In genomic region chr6:119280761-119281160, GRCm38 (mm10) we compare ENCODE assay signal across 13 mouse cellular contexts. TPM values are rescaled to one million over a fixed set of nuclear protein-coding genes. Genes with fewer than 3 reads are reported as not detected.
DNase-seq lines count a peak whose midpoint lies in the region; ATAC-seq and TF ChIP-seq lines count a peak whose summit lies in the region.
"Had no signal": no experiment of that assay in that cellular context is flagged by ENCODE, and none has a peak within 500 bp of the region (broad histone marks: within the 10 kb centered on the region; RNA-seq: fewer than 3 reads in every experiment).

No protein-coding gene starts in this region.

- peak; percentile 5; the same call in 1 of the 2 replicates for TF ChIP-seq CTCF in kidney, postnatal 0 days (IDR thresholded peaks at IDR 0.05; ENCODE audit: low read depth)
- TF ChIP-seq CTCF in kidney, adult 2 months (conservative IDR thresholded peaks at IDR 0.05; ENCODE audit: insufficient read depth, insufficient read length, low read depth, low read length): no peak

- 56% methylated on average over 9 of the region's 9 CpGs for WGBS in kidney, postnatal 0 days
- WGBS in kidney, adult 2 months: 56% methylated on average over 9 of the region's 9 CpGs
- WGBS in midbrain, embryonic 16.5 days: 76% methylated on average over 9 of the region's 9 CpGs

- no peaks in the 10 kb centered on the region for H3K9me3 ChIP-seq in kidney, postnatal 0 days (replicated peaks; ENCODE audit: low read length)
- H3K9me3 ChIP-seq in midbrain, embryonic 16.5 days (replicated peaks; ENCODE audit: control insufficient read depth, low read length, poor library complexity, severe bottlenecking): no peaks in the 10 kb centered on the region; the same call in 1 of the 2 replicates
- H3K9me3 ChIP-seq: limb, embryonic 10.5 days had no signal

- H3K4me3 ChIP-seq in kidney, postnatal 0 days (replicated peaks; ENCODE audit: low read depth, low read length): no peak overlapping the region
- H3K4me3 ChIP-seq in kidney, adult 2 months (ENCODE audit: insufficient read depth, low read depth, low read length): no peak overlapping the region
- H3K4me3 ChIP-seq in midbrain, embryonic 16.5 days (ENCODE audit: low read depth, low read length): no peak overlapping the region
- H3K4me3 ChIP-seq: limb, embryonic 10.5 days had no signal

- no peak for ATAC-seq in kidney, postnatal 0 days (replicated peaks; ENCODE audit: low FRiP score, low read depth)
- no peak for ATAC-seq in midbrain, embryonic 16.5 days
- ATAC-seq: forebrain, embryonic 16.5 days had no signal

- H3K27me3 ChIP-seq in kidney, postnatal 0 days (ENCODE audit: insufficient read depth, low read length): no peaks in the 10 kb centered on the region
- H3K27me3 ChIP-seq in kidney, adult 2 months (replicated peaks; ENCODE audit: control insufficient read depth, insufficient read depth, low read length): no peaks in the 10 kb centered on the region
- H3K27me3 ChIP-seq in midbrain, embryonic 16.5 days (ENCODE audit: control insufficient read depth, insufficient read depth, low read depth, low read length): no peaks in the 10 kb centered on the region

- H3K4me1 ChIP-seq in kidney, postnatal 0 days (replicated peaks; ENCODE audit: insufficient read depth, low read length): no peaks in the 10 kb centered on the region
- no peaks in the 10 kb centered on the region for H3K4me1 ChIP-seq in kidney, adult 2 months (ENCODE audit: control insufficient read depth, insufficient read depth, low read length)
- no peaks in the 10 kb centered on the region; the same call in 1 of the 2 replicates for H3K4me1 ChIP-seq in midbrain, embryonic 16.5 days (ENCODE audit: control insufficient read depth, insufficient read depth, low read length)
- H3K4me1 ChIP-seq: limb, embryonic 10.5 days had no signal

- no peak overlapping the region for H3K4me2 ChIP-seq in kidney, postnatal 0 days (ENCODE audit: low read length)
- no peak overlapping the region for H3K4me2 ChIP-seq in midbrain, embryonic 16.5 days (ENCODE audit: low read length)

- H3K36me3 ChIP-seq in kidney, postnatal 0 days (ENCODE audit: insufficient read depth, low read length): no peaks in the 10 kb centered on the region
- H3K36me3 ChIP-seq in kidney, adult 2 months (ENCODE audit: control insufficient read depth, insufficient read depth, low read length): no peaks in the 10 kb centered on the region
- H3K36me3 ChIP-seq in midbrain, embryonic 16.5 days (ENCODE audit: control insufficient read depth, insufficient read depth, low read length): no peaks in the 10 kb centered on the region
- H3K36me3 ChIP-seq: limb, embryonic 10.5 days had no signal

- no peak for DNase-seq in kidney, postnatal 0 days (ENCODE audit: low spot score)
- no peak for DNase-seq in kidney, adult 2 months
- peak; percentile 77 to 81 for DNase-seq in cerebellum, postnatal 25 days
- peak; percentile 52 to 59 for DNase-seq in layer of hippocampus, postnatal 25 days (ENCODE audit: extremely low spot score in 1 of 2, low spot score in 1 of 2)
- DNase-seq in right cerebral cortex, postnatal 14 days: peak; percentile 46
- DNase-seq in adipocyte (ENCODE audit: low spot score): no peak
- no peak for DNase-seq in urinary bladder, postnatal 14 days (ENCODE audit: low spot score)
- DNase-seq: embryo, embryonic 11 days; heart, postnatal 10 days; lung, postnatal 4 days had no signal

- no peak for TF ChIP-seq POLR2A in kidney, adult 2 months (IDR thresholded peaks at IDR 0.05; ENCODE audit: low read depth, low read length)

- no peak overlapping the region for H3K27ac ChIP-seq in kidney, postnatal 0 days
- no peak overlapping the region for H3K27ac ChIP-seq in kidney, adult 2 months (ENCODE audit: insufficient read depth, low read depth, low read length)
- H3K27ac ChIP-seq in midbrain, embryonic 16.5 days (ENCODE audit: low read length): no peak overlapping the region
- H3K27ac ChIP-seq: limb, embryonic 10.5 days had no signal

- no peak overlapping the region for H3K9ac ChIP-seq in kidney, postnatal 0 days (ENCODE audit: low read depth, low read length)
- no peak overlapping the region for H3K9ac ChIP-seq in midbrain, embryonic 16.5 days (ENCODE audit: low read depth, low read length)

RNA-seq across cellular contexts. Expression of gene Cacna2d4, which starts 44.4 kb away (rescaled TPM):
- not detected in 2 replicates for polyA plus RNA-seq in kidney, postnatal 0 days (2015; fragmentation: Nextera tagmentation; extraction: Ambion mirVana)
- 0.16 and 0.66 TPM in 2 replicates for polyA plus RNA-seq in kidney, adult 2 months (2012; rRNA removed)
- 1 to 10 TPM; 1.8 to 2.5 TPM for total RNA-seq in layer of hippocampus, postnatal 25 days (2021)
- 0.47 and 0.63 TPM in 2 replicates for polyA plus RNA-seq in midbrain, embryonic 16.5 days (2015; fragmentation: Nextera tagmentation; extraction: Ambion mirVana)
- total RNA-seq: heart, postnatal 10 days had no signal
- polyA plus RNA-seq: limb, embryonic 10.5 days had no signal

RNA-seq across cellular contexts. Expression of gene Lrtm2, which starts 49.8 kb away (rescaled TPM):
- polyA plus RNA-seq in kidney, postnatal 0 days (2015; fragmentation: Nextera tagmentation; extraction: Ambion mirVana): 0.23 and 0.25 TPM in 2 replicates
- polyA plus RNA-seq in kidney, adult 2 months (2012; rRNA removed): 3.0 and 4.1 TPM in 2 replicates
- 10 to 100 TPM; 35.6 to 37.4 TPM for total RNA-seq in layer of hippocampus, postnatal 25 days (2021)
- polyA plus RNA-seq in midbrain, embryonic 16.5 days (2015; fragmentation: Nextera tagmentation; extraction: Ambion mirVana): 13.0 and 16.9 TPM in 2 replicates
- total RNA-seq: heart, postnatal 10 days had no signal
- polyA plus RNA-seq: limb, embryonic 10.5 days had no signal

Comparison
In these comparisons a context has a peak if more than half of its experiments do, and no peak if none do; other contexts are left out.
1. DNase-seq: peak in cerebellum, postnatal 25 days (2 of 2), layer of hippocampus, postnatal 25 days (2 of 2) and right cerebral cortex, postnatal 14 days (single experiment); none in kidney, postnatal 0 days (single experiment), kidney, adult 2 months (single experiment), adipocyte (single experiment) and urinary bladder, postnatal 14 days (single experiment).